Mouse (Mus musculus) embryonic facial prominence, embryonic 11.5 days (tissue): ENCODE data around the gene Otop2. TPM values are rescaled to one million over a fixed set of nuclear protein-coding genes. Genes with fewer than 3 reads are reported as not detected.

Experiments used
- ATAC-seq: fragments of 200-750 bp; cut with Nextera tagmentation; replicated peaks from 2 replicates; pipeline ENCODE4 v1.8.0; 2017; ENCODE audit warnings: low read depth; ENCODE audit not compliant: insufficient number of reproducible peaks, low FRiP score, low TSS enrichment
- DNase-seq: peaks from one replicate; pipeline ENCODE4 v3.0.0-alpha.2; 2015; ENCODE audit warnings: low spot score
- H3K27ac ChIP-seq: fragments of 300-500 bp; sonication (generic); replicated peaks from 2 replicates; pipeline ENCODE4 v1.5.1; 2014; ENCODE audit warnings: mild to moderate bottlenecking, low read depth, low read length, control low read depth
- H3K27me3 ChIP-seq: fragments of 300-500 bp; sonication (generic); 2 replicates; pipeline ENCODE4 v1.6.1; 2014; ENCODE audit warnings: mild to moderate bottlenecking, low read length, moderate library complexity, mixed read lengths; ENCODE audit not compliant: control insufficient read depth, insufficient read depth
- H3K36me3 ChIP-seq: fragments of 300-500 bp; sonication (generic); replicated peaks from 2 replicates; pipeline ENCODE4 v1.6.1; 2014; ENCODE audit warnings: low read depth, mild to moderate bottlenecking, low read length, moderate library complexity, mixed read lengths; ENCODE audit not compliant: control insufficient read depth, insufficient read depth
- H3K4me1 ChIP-seq: fragments of 300-500 bp; sonication (generic); 2 replicates; pipeline ENCODE4 v1.6.1; 2014; ENCODE audit warnings: low read length, mixed read lengths; ENCODE audit not compliant: control insufficient read depth, insufficient read depth
- H3K4me2 ChIP-seq: fragments of 300-500 bp; sonication (generic); 2 replicates; pipeline ENCODE4 v1.6.1; 2014; ENCODE audit warnings: low read depth, mild to moderate bottlenecking, control low read depth, low read length, moderate library complexity
- H3K4me3 ChIP-seq: fragments of 300-500 bp; sonication (generic); 2 replicates; pipeline ENCODE4 v1.5.1; 2014; ENCODE audit warnings: low read depth, low read length, control low read depth
- H3K9ac ChIP-seq: fragments of 300-500 bp; sonication (generic); replicated peaks from 2 replicates; pipeline ENCODE4 v1.6.1; 2014; ENCODE audit warnings: mild to moderate bottlenecking, control low read depth, low read length
- H3K9me3 ChIP-seq: fragments of 300-500 bp; sonication (generic); replicated peaks from 2 replicates; pipeline ENCODE4 v1.6.1; 2016; ENCODE audit warnings: mild to moderate bottlenecking, low read length, inconsistent platforms, mixed read lengths; ENCODE audit not compliant: control insufficient read depth
- whole genome bisulfite sequencing: fragments of 180-500 bp; shearing (Covaris S2); extraction: QIAGEN DNeasy Blood & Tissue Kit; methylation state at CpG from one replicate; pipeline ENCODE4 v1.1.7; 2014; 5-methylcytosine and 5-hydroxymethylcytosine counted together
- polyA plus RNA-seq: library from polyadenylated mRNA; unstranded; fragments of >200 nt; fragmentation: Nextera tagmentation; extraction: Ambion mirVana; gene quantifications from 2 replicates; pipeline ENCODE4 v1.2.1, GENCODE M21; 2014

Otop2 gene
- polyA plus RNA-seq, 1 experiment from 2014 or later = not detected

DNA sequence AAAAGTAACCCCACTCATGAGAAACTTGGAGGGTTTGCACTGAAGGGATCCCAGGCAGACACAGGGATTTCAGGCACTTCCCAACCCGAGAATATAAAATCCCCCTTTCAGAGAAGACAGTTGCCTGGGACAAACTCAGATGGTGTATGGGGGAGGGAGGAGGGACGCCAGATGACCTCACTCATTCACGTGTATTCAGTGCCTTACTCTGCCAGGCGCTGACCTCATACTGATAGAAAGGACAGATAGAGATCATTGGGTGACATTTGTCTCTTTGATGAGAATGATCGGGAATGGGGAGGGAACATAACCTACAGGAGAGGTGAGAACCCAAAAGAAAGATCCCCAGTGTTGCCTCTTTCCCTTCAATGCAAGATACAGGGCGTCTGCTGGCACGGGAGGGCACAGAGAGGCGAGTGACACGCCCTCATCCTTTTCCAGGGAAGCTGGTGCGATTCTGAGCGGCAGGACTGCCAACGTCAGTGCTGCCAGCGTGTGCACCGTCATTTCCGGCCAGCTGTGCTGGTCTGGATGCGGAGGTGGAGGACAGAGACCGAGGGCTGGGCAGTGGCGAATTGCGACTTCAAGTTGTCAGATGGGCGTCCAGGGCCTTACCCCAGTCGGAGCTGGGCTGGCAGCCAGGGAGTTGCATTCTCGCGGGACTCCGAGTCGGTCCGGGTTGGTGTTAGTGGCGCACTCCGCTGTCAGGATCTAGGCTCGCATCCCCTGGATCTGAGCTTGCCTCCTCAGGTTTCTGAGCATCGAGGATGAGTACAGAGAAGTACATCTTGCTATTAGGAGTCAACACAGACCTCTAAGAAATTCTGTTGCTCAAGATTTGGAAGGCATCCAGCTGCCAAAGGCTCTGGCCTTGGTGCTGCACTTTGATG, 67.1 kb downstream of the Otop2 start:
- peaks cover 21% of the 10 kb centered on the region for H3K27me3 ChIP-seq
- H3K4me1 ChIP-seq = no peaks in the 10 kb centered on the region; the same call in 1 of the 2 replicates
- ATAC-seq = no peak
- peak overlapping the region; percentile 52 for H3K4me2 ChIP-seq
- H3K27ac ChIP-seq = no peak overlapping the region
- peak overlapping the region; percentile 39 for H3K9ac ChIP-seq
- WGBS = 2% methylated on average over 30 of the region's 30 CpGs
- H3K36me3 ChIP-seq = no peaks in the 10 kb centered on the region
- H3K9me3 ChIP-seq = no peaks in the 10 kb centered on the region
- H3K4me3 ChIP-seq = peak overlapping the region; percentile 22
- DNase-seq = peak; percentile 34

DNA sequence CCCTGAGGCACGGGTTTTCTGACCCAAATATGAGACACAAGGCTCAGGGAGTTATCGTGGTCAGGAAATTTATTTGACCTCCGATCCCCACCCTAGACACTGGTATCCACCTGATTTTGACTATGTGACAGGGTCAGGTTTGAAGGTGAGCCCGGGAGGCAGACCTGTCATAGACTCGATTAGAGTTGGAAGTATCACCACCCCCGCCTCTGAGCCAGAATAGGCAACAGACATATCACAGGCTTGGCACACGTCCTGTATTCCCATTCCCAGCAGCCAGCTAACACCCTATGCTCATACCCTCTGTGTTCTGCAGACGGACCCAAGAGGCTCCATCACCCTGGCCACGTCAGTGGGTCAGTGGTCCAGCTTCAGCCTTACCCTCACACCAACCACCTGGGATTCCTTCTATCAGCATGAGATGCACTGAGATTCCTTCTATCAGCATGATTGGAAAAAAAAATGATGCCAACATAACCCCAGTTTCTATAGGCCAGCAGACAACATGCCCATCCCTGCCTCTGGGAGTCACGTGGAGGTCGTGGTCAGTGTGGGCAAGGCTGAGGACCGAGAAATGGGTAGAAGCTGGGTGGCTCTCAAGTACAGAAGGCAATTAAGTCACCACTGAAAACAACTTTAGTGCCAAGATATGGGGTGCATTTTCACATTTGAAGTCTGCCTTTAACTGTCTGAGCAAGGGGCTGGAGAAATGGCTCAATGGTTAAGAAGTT, 67.9 kb downstream of the Otop2 start:
- H3K36me3 ChIP-seq = no peaks in the 10 kb centered on the region
- DNase-seq = no peak
- no peak overlapping the region for H3K4me3 ChIP-seq
- H3K9me3 ChIP-seq = no peaks in the 10 kb centered on the region
- WGBS = 60% methylated on average over 12 of the region's 12 CpGs
- no peak overlapping the region for H3K27ac ChIP-seq
- no peaks in the 10 kb centered on the region; the same call in 1 of the 2 replicates for H3K4me1 ChIP-seq
- H3K9ac ChIP-seq = no peak overlapping the region
- ATAC-seq = no peak
- no peak overlapping the region for H3K4me2 ChIP-seq
- peaks cover 21% of the 10 kb centered on the region for H3K27me3 ChIP-seq

DNA sequence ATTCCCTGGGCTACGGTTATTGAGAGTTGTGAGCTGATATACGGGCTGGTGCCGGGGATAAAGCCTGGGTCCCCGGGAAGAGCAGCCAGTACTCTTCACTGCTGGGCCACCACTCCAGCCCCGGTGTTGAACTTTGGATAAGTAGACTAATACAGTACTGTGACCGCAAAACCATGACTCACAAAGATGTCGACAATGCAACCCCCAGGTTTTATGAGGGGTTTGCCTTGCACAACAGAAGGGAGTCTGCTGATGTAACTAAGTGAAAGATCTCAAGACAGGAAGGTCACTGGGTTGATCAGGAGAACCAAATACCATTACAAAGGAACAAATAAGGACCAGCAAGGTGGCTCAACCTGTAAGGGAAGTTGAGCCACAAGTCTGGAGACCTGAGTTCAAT, 69.8 kb downstream of the Otop2 start:
- H3K27me3 ChIP-seq = peaks cover 19% of the 10 kb centered on the region
- no peak for ATAC-seq
- H3K4me2 ChIP-seq = no peak overlapping the region
- H3K9me3 ChIP-seq = no peaks in the 10 kb centered on the region
- WGBS = 71% methylated on average over 7 of the region's 7 CpGs
- no peaks in the 10 kb centered on the region; the same call in 1 of the 2 replicates for H3K4me1 ChIP-seq
- no peaks in the 10 kb centered on the region for H3K36me3 ChIP-seq
- H3K27ac ChIP-seq = no peak overlapping the region
- H3K4me3 ChIP-seq = no peak overlapping the region
- H3K9ac ChIP-seq = no peak overlapping the region
- DNase-seq = no peak

DNA sequence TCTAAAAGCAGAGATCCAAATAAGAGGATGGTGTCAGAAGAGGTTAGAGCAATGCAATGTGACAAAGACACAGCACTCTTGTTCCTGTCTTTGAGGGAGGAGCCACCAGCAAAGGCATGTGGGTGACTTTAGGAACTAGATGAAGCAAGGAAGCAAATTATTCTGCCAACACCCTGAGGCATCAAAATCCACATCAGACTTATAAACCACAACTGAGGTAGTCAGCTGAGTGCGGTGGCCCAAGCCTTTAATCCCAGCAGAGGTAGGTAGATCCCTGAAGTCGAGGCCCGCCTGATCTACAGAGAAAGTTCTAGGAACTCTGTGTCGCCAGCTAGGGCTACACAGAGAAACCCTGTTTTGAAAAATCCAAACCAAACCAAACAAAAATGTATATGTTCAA, 70.3 kb downstream of the Otop2 start:
- Histone ChIP-seq H3K4me2 (no peak overlapping the region), H3K27me3 (peaks cover 19% of the 10 kb centered on the region), H3K4me3 (no peak overlapping the region), H3K9ac (no peak overlapping the region), H3K27ac (no peak overlapping the region), H3K36me3 (no peaks in the 10 kb centered on the region), H3K9me3 (no peaks in the 10 kb centered on the region), H3K4me1 (no peaks in the 10 kb centered on the region; the same call in 1 of the 2 replicates)
- DNase-seq = no peak
- ATAC-seq = no peak
- WGBS = 91% methylated on average over 4 of the region's 4 CpGs

DNA sequence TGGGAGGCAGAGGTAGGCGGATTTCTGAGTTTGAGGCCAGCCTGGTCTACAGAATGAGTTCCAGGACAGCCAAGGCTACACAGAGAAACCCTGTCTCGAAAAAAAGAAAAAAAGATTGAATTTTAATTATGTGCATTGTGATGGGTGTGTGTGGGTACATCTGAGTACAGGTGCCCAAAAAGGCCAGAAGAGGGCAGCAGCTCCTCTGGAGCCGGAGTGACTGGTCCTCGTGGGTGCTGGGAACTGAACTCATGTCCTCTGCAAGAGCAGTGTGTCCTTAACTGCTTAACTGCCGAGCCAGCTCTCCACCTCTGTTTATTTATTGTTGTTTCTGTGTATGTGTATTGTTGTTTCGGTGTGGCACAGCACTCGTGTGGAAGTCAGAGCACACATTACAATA, 70.9 kb downstream of the Otop2 start:
- Histone ChIP-seq H3K9me3 (no peaks in the 10 kb centered on the region), H3K36me3 (no peaks in the 10 kb centered on the region), H3K27me3 (peaks cover 19% of the 10 kb centered on the region), H3K27ac (no peak overlapping the region), H3K4me2 (no peak overlapping the region), H3K9ac (no peak overlapping the region), H3K4me1 (no peaks in the 10 kb centered on the region; the same call in 1 of the 2 replicates), H3K4me3 (no peak overlapping the region)
- ATAC-seq = no peak
- DNase-seq = no peak
- 76% methylated on average over 7 of the region's 7 CpGs for WGBS

DNA sequence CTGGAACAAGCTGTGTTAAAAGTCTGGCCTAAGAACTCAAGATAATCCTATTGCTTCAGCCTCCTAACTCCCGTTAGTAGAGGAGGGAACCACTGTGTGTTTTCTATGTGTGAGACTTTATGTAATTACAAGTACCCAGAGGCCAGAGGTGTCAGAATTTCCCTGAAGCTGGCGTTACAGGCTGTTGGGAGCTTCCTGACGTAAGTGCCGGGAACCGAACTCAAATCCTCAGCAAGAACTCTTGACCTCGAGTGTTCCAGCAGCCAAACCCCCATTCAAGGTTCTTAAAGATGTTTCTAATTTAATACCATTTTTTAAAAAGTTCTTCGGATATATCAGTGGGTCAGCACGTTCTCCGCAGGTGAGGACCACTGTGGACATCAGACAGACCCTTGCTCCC, 74.3 kb downstream of the Otop2 start:
- DNase-seq (peak; percentile 39), ATAC-seq (no peak)
- peaks cover 10% of the 10 kb centered on the region for H3K4me1 ChIP-seq
- no peak overlapping the region; the same call in 1 of the 2 replicates for H3K9ac ChIP-seq
- no peaks in the 10 kb centered on the region for H3K27me3 ChIP-seq
- no peak overlapping the region for H3K27ac ChIP-seq
- H3K4me2 ChIP-seq = peak overlapping the region; percentile 84
- 8% methylated on average over 9 of the region's 9 CpGs for WGBS
- no peaks in the 10 kb centered on the region for H3K9me3 ChIP-seq
- peak overlapping the region; percentile 86 for H3K4me3 ChIP-seq
- H3K36me3 ChIP-seq = no peaks in the 10 kb centered on the region
